Mouse (Mus musculus): ENCODE results near the gene Lama2.

DNA sequence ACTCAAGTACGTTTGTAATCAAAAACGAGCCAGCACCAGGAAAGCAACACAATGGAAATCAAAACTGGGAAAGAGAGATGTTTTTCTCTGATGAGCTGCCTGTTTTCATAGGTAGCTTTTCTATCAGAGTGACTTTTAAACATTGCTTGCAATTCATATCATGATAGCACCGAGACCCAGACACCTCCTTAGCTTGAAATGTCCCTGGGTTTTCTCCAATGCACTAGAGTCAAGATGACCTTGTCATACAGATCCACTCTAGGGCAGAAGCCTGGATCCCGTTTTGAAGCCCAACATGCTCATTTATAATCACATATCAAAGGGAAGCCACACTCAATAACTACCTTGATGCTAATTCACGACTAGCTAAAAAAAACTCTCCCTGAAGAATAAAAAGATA is 386.0 kb downstream of the Lama2 start:
- TF ChIP-seq CTCF (IDR thresholded peaks at IDR 0.05; ENCODE audit: low read depth, low read length), result no peak
- TF ChIP-seq EP300 (IDR thresholded peaks at IDR 0.05; ENCODE audit: insufficient read depth, low read depth, low read length), result no peak

All from ES-Bruce4 (cell line).